Mouse (Mus musculus) liver, embryonic 14.5 days (tissue): ENCODE data around the gene Acox2. TPM values are rescaled to one million over a fixed set of nuclear protein-coding genes. Genes with fewer than 3 reads are reported as not detected.

Experiments used
- ATAC-seq: fragments of 200-750 bp; cut with Nextera tagmentation; 2 replicates; pipeline ENCODE4 v1.8.0; 2017; ENCODE audit warnings: moderate number of reproducible peaks, mild to moderate bottlenecking, moderate library complexity; ENCODE audit not compliant: insufficient read depth
- DNase-seq, 3 experiments: peaks; one replicate each; pipeline ENCODE4 v3.0.0-alpha.2; 2012 to 2013; ENCODE audit warnings: low read depth in 3 of 3, low spot score in 3 of 3
- H3K27ac ChIP-seq: fragments of 300-500 bp; sonication (generic); 2 replicates; pipeline ENCODE4 v1.5.1; 2014; ENCODE audit warnings: moderate library complexity, mild to moderate bottlenecking, control low read depth, inconsistent platforms
- H3K27me3 ChIP-seq: fragments of 300-500 bp; sonication (generic); 2 replicates; pipeline ENCODE4 v1.6.1; 2014; ENCODE audit warnings: mild to moderate bottlenecking, low read length, moderate library complexity; ENCODE audit not compliant: control insufficient read depth, insufficient read depth
- H3K36me3 ChIP-seq: fragments of 300-500 bp; sonication (generic); replicated peaks from 2 replicates; pipeline ENCODE4 v1.6.1; 2014; ENCODE audit warnings: low read depth; ENCODE audit not compliant: control insufficient read depth, insufficient read depth
- H3K4me1 ChIP-seq, 2 experiments: fragments of 200-500 bp in 1 of 2; fragments of 300-500 bp in 1 of 2; sonication (generic) in 1 of 2; replicated peaks; 2 replicates each; pipeline ENCODE4 v1.6.1; 2012 to 2014; ENCODE audit warnings: antibody characterized with exemption in 1 of 2, inconsistent platforms in 1 of 2, low read length in 1 of 2; ENCODE audit not compliant: control insufficient read depth in 2 of 2, insufficient read depth in 2 of 2
- H3K4me2 ChIP-seq: fragments of 300-500 bp; sonication (generic); 2 replicates; pipeline ENCODE4 v1.6.1; 2014; ENCODE audit warnings: low read depth, mild to moderate bottlenecking, control low read depth, moderate library complexity
- H3K4me3 ChIP-seq, 2 experiments: fragments of 200-500 bp in 1 of 2; fragments of 300-500 bp in 1 of 2; sonication (generic) in 1 of 2; 2 replicates each; pipeline ENCODE4 v1.5.1; 2012 to 2014; ENCODE audit warnings: low read depth in 2 of 2, low read length in 2 of 2, mild to moderate bottlenecking in 2 of 2, control low read depth in 1 of 2, inconsistent platforms in 1 of 2, moderate library complexity in 1 of 2; ENCODE audit not compliant: insufficient read depth in 1 of 2
- H3K9ac ChIP-seq: fragments of 300-500 bp; sonication (generic); replicated peaks from 2 replicates; pipeline ENCODE4 v1.6.1; 2014; ENCODE audit warnings: mild to moderate bottlenecking, control low read depth, moderate library complexity
- H3K9me3 ChIP-seq: fragments of 300-500 bp; sonication (generic); 2 replicates; pipeline ENCODE4 v1.6.1; 2016; ENCODE audit warnings: low read length, mixed read lengths; ENCODE audit not compliant: control insufficient read depth
- CTCF ChIP-seq: IDR thresholded peaks from 2 replicates; pipeline ENCODE4 v1.5.1; 2016; ENCODE audit warnings: antibody characterized with exemption, low read depth, control low read depth
- EP300 ChIP-seq: IDR thresholded peaks from 2 replicates; pipeline ENCODE4 v1.6.1; 2016; ENCODE audit warnings: antibody characterized with exemption, low read depth
- WGBS: fragments of 180-500 bp; shearing (Covaris S2); extraction: QIAGEN DNeasy Blood & Tissue Kit; methylation state at CpG from one replicate; pipeline ENCODE4 v1.1.7; 2014; ENCODE audit not compliant: insufficient replicate concordance; 5-methylcytosine and 5-hydroxymethylcytosine counted together
- polyA plus RNA-seq, 2 experiments: library from polyadenylated mRNA; depleted of rRNA in 1 of 2; stranded (reverse) in 1 of 2; unstranded in 1 of 2; fragments of >200 nt; fragmentation: Nextera tagmentation in 1 of 2; extraction: Ambion mirVana in 1 of 2; gene quantifications; 2 replicates each; pipeline versions ENCODE4 v1.2.1 to v1.2.3; 2012 to 2014

The Acox2 gene
- polyA plus RNA-seq, 2 experiments, result 18.3 to 25.0 TPM

DNA sequence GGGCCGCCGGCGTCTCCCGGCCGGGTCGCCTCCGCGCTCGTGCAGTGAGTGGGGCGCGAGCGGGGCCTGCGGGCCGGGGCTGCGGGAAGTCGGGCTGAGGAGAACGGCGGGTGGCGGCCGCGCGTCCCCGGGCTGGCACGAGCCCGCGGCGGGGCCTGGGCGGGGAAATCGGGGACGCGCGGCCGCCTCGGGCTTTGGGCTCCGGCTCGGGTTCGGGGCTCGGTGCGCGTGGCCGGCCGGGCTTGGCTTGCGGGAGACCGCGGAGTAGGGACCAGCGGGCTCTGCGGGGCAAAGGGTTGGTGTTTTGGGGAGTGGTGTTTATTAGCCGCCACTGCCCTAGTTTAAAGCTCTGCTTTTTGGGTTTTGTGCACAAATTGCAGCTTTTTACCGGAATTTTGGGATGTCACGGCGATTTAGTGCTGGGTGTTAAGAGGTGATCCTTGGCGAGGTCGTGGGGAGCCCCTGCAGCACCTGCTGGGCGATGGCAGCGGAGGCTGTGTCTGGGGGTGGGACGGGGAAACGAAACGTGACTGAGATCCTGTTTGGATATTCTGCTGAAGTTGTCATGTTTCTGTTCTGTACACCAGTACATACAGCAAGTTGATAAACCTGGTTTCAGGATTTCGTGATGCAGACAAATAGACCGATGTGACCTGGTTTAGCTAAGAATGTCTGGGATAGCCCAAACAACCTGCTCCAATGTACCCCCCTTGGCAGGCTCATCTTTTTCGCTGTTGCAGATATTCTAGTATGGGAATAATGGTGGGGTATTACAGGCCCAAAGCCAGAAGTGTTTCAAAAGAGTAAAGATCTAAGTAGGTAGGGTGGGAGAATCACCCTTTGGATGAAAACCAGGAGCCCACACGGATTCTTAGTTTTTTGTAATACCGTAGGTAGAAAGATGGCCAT, 44.6 kb downstream of the Acox2 start:
- 2% methylated on average over 62 of the region's 63 CpGs for WGBS
- Histone ChIP-seq H3K4me3 (peak overlapping the region; percentile 83 to 90), H3K9me3 (no peaks in the 10 kb centered on the region), H3K4me1 (peaks cover 10 to 11% of the 10 kb centered on the region in 2 experiments), H3K36me3 (no peaks in the 10 kb centered on the region), H3K27me3 (no peaks in the 10 kb centered on the region), H3K9ac (peak overlapping the region; percentile 94), H3K27ac (peak overlapping the region; percentile 46), H3K4me2 (peak overlapping the region; percentile 99)
- peak; percentile 79 for ATAC-seq
- peak in 2 of 3 experiments; percentile 23 to 41 for DNase-seq
- TF ChIP-seq CTCF, result 0 out of 2 replicates have a peak, but pooled peaks have one; percentile 9
- TF ChIP-seq EP300, result no peak

DNA sequence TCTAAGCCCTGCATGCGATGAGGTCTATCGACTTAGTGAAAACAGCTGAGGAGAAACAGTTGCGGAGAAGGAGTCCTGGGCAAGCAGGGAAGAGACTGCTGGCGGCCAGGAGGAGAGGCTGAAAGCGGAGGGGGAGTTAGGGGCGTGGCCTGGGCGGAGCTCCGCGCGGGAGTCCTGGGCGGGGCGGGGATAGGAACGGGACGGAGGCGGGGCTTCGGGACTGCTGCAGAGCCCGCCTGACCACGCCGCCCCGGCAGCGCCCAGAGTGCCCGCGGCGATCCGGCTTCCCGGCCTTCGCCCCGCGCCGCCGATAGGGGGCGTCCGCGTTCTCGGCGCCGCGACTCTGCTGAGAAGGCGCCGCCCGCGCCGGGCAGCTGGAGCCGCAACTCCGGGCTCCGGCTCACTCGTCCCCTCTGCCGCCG, 45.3 kb downstream of the Acox2 start, which contains the start of gene Kctd6:
TSS of gene Kctd6 (plus strand) at position 338 of the 422 bp plus-strand sequence.
- Histone ChIP-seq H3K4me2 (peak within 1 kb of the TSS; percentile 99), H3K9me3 (no peaks in the 10 kb centered on the region), H3K27me3 (no peaks in the 10 kb centered on the region), H3K36me3 (no peaks in the 10 kb centered on the region), H3K4me1 (peaks cover 10 to 11% of the 10 kb centered on the region in 2 experiments), H3K4me3 (peak within 1 kb of the TSS; percentile 83 to 90), H3K9ac (peak within 1 kb of the TSS; percentile 94), H3K27ac (peak within 1 kb of the TSS; percentile 46)
- ATAC-seq (peak; percentile 93), DNase-seq (peak; percentile 81 to 87 (median 83))
- 1% methylated on average over 43 of the region's 49 CpGs for WGBS
- TF ChIP-seq CTCF (peak; percentile 63), EP300 (no peak)

DNA sequence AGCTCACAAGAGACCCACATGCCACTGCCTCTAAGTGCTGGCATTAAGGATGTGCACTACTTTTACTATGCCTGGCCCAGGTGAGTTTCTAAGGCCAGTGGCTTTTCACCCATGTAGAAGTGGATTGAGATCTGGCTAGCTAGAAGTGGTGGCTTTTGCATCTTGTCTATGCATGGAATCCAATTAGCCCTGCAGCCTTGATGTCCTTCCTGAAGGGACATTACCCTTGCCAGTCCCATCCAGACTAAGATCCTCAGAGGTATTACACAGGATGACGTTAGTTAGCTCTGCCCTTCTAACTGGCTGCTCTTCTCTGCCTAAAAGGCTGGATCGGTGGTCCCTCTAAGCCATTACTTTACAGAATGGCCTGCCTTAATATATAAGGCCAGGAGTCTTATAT, 46.2 kb downstream of the Acox2 start:
- TF ChIP-seq EP300, result no peak
- TF ChIP-seq CTCF, result no peak
- Histone ChIP-seq H3K36me3 (no peaks in the 10 kb centered on the region), H3K4me1 (peaks cover 10 to 11% of the 10 kb centered on the region in 2 experiments), H3K9me3 (no peaks in the 10 kb centered on the region), H3K27ac (no peak overlapping the region), H3K9ac (no peak overlapping the region), H3K4me3 (no peak overlapping the region), H3K27me3 (no peaks in the 10 kb centered on the region), H3K4me2 (no peak overlapping the region)
- 63% methylated on average over 2 of the region's 2 CpGs for WGBS
- DNase-seq (no peak), ATAC-seq (no peak)

DNA sequence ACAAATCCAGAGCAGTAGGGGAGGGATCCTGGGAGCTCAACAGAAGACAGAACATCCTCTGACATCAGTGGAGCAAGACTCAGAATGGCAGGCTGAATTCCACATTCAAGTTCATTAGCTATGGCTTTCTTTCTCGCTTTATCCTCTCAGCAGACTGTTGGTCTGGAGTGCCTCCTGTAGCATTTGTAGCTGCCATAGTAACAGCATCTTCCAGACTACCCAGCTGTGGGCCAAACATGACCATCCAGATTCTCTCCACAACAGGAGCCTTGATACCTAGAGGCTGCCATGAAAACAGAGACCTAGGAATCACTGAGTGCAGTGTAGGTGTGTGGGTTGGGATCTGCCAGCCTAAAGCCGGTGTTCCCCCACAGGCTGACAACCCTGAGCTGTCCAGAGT, 49.3 kb downstream of the Acox2 start:
- DNase-seq (no peak), ATAC-seq (no peak)
- H3K4me2 ChIP-seq, result no peak overlapping the region
- no peaks in the 10 kb centered on the region for H3K9me3 ChIP-seq
- TF ChIP-seq CTCF (no peak), EP300 (no peak)
- 80% methylated on average over 2 of the region's 2 CpGs for WGBS
- H3K4me3 ChIP-seq, result no peak overlapping the region
- no peaks in the 10 kb centered on the region for H3K27me3 ChIP-seq
- peaks cover 0 to 2% of the 10 kb centered on the region in 2 experiments; a peak in 2 of 4 replicates for H3K4me1 ChIP-seq
- H3K36me3 ChIP-seq, result no peaks in the 10 kb centered on the region
- H3K9ac ChIP-seq, result no peak overlapping the region
- H3K27ac ChIP-seq, result no peak overlapping the region

DNA sequence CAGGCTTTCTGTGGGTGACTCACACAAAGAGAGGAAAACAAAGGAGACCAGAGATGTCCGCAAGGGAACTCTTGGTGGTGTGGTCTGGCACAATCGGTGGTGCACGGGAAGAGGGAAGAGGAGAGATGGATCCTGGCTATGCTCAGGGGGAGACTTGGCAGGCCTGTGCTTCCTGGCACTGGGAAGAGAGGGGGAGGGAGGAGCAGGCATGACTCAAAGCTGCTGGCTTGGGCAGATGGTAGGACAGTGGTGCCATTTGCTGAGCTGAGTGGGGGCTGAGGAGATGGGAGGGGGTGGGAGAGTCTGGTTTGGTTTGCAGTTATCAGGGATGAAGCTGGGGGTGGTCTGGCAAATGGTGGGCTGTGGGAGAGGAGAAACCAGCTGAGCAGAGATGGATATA, 50.3 kb downstream of the Acox2 start:
- no peak overlapping the region for H3K9ac ChIP-seq
- H3K9me3 ChIP-seq, result no peaks in the 10 kb centered on the region
- ATAC-seq (no peak), DNase-seq (no peak)
- no peak overlapping the region for H3K4me3 ChIP-seq
- no peaks in the 10 kb centered on the region for H3K4me1 ChIP-seq
- H3K36me3 ChIP-seq, result no peaks in the 10 kb centered on the region
- 65% methylated on average over 3 of the region's 3 CpGs for WGBS
- H3K27ac ChIP-seq, result no peak overlapping the region
- TF ChIP-seq EP300, result no peak
- TF ChIP-seq CTCF, result no peak
- no peaks in the 10 kb centered on the region for H3K27me3 ChIP-seq
- no peak overlapping the region for H3K4me2 ChIP-seq
